Mouse (Mus musculus) neural tube, embryonic 15.5 days (tissue): ENCODE measurements around the gene Dnajc27. TPM values are rescaled to one million over a fixed set of nuclear protein-coding genes. Genes with fewer than 3 reads are reported as not detected.

Experiments
- ATAC-seq: fragments of 200-750 bp; cut with Nextera tagmentation; 2 replicates; pipeline ENCODE4 v1.8.0; 2017; ENCODE audit warnings: mild to moderate bottlenecking, moderate TSS enrichment, moderate library complexity; ENCODE audit not compliant: low FRiP score
- H3K27ac ChIP-seq: fragments of 300-500 bp; sonication (generic); replicated peaks from 2 replicates; pipeline ENCODE4 v1.5.1; 2015; ENCODE audit warnings: mild to moderate bottlenecking, inconsistent platforms
- H3K27me3 ChIP-seq: fragments of 300-500 bp; sonication (generic); replicated peaks from 2 replicates; pipeline ENCODE4 v1.6.1; 2015; ENCODE audit warnings: inconsistent platforms
- H3K36me3 ChIP-seq: fragments of 300-500 bp; sonication (generic); 2 replicates; pipeline ENCODE4 v1.6.1; 2015; ENCODE audit warnings: inconsistent platforms
- H3K4me1 ChIP-seq: fragments of 300-500 bp; sonication (generic); 2 replicates; pipeline ENCODE4 v1.6.1; 2015; ENCODE audit warnings: inconsistent platforms
- H3K4me2 ChIP-seq: fragments of 300-500 bp; sonication (generic); 2 replicates; pipeline ENCODE4 v1.6.1; 2015; ENCODE audit warnings: inconsistent platforms, mild to moderate bottlenecking, moderate library complexity
- H3K4me3 ChIP-seq: fragments of 300-500 bp; sonication (generic); replicated peaks from 2 replicates; pipeline ENCODE4 v1.5.1; 2015; ENCODE audit warnings: mild to moderate bottlenecking, inconsistent platforms
- H3K9ac ChIP-seq: fragments of 300-500 bp; sonication (generic); replicated peaks from 2 replicates; pipeline ENCODE4 v1.6.1; 2015; ENCODE audit warnings: mild to moderate bottlenecking, inconsistent platforms
- H3K9me3 ChIP-seq: fragments of 300-500 bp; sonication (generic); replicated peaks from 2 replicates; pipeline ENCODE4 v1.6.1; 2016; ENCODE audit warnings: inconsistent platforms
- WGBS: fragments of 180-500 bp; shearing (Covaris S2); methylation state at CpG from one replicate; pipeline ENCODE4 v1.1.7; 2015; ENCODE audit warnings: mixed read lengths; 5-methylcytosine and 5-hydroxymethylcytosine counted together
- polyA plus RNA-seq: library from polyadenylated mRNA; unstranded; fragments of >200 nt; fragmentation: Nextera tagmentation; extraction: Ambion mirVana; gene quantifications from 2 replicates; pipeline ENCODE4 v1.2.1, GENCODE M21; 2015

Dnajc27 gene
- polyA plus RNA-seq: 20.0 and 21.3 TPM in 2 replicates

- 6% methylated on average over 59 of the region's 59 CpGs for WGBS
- H3K9ac ChIP-seq: peak within 1 kb of the TSS; percentile 68
- H3K4me2 ChIP-seq: peak within 1 kb of the TSS; percentile 58
- peak; percentile 96 for ATAC-seq
- no peaks in the 10 kb centered on the region for H3K27me3 ChIP-seq
- H3K9me3 ChIP-seq: no peaks in the 10 kb centered on the region
- peak within 1 kb of the TSS; percentile 98 for H3K27ac ChIP-seq
- peaks cover 22% of the 10 kb centered on the region for H3K4me1 ChIP-seq
- H3K36me3 ChIP-seq: peaks cover 8% of the 10 kb centered on the region
- H3K4me3 ChIP-seq: peak within 1 kb of the TSS; percentile 62
Measured at GRCm38 (mm10) chr12:4082132-4083001, at the start of gene Dnajc27. Gene Dnajc27, plus strand, starts transcription at chr12:4082583.

DNA sequence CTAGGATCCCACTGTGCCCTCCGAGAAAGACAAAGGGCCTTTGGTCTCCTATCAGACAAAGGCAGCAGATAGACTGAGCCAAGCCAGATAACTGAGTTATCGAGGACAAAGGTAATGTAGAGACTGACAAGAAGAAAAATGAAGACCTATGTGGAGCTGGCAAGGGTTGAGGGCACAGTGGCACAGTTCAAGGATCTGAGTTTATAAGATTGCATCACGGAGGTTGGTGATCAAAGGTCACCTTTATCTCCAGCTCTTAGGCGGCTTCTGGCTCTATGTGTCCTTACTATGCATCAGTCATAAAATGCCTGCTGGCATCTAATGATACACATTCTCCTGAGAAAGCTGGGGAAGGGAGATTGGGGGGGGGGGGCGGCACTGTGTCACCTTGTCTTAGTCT, 46.2 kb upstream of the Dnajc27 start:
- H3K9me3 ChIP-seq: no peaks in the 10 kb centered on the region
- no peak overlapping the region for H3K4me3 ChIP-seq
- no peak for ATAC-seq
- H3K9ac ChIP-seq: no peak overlapping the region
- peaks cover 34% of the 10 kb centered on the region for H3K4me1 ChIP-seq
- H3K27me3 ChIP-seq: no peaks in the 10 kb centered on the region
- 88% methylated on average over 5 of the region's 5 CpGs for WGBS
- H3K36me3 ChIP-seq: 0 out of 2 replicates have a peak, but pooled peaks cover 4% of the 10 kb centered on the region
- H3K27ac ChIP-seq: no peak overlapping the region
- H3K4me2 ChIP-seq: peak overlapping the region; percentile 71

DNA sequence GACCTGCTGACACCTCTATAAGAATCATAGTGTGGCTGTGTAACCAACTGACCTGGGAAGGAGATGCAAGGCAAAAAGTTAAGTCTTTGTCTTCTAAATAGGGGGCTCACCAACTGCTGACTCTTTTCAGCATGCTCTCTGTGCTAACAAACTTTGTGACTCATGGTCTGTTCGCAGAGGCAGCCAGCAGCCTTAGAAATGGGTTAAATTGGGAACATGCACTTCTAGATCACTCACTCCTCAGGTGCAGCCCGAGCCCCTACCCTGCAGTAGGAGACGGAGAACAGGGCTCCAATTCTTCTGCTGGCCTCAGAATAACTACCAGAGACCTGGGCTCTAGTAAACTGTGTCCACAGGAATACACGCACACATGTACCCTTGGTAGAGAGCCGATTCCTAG, 44.9 kb upstream of the Dnajc27 start:
- H3K27ac ChIP-seq: peak overlapping the region; percentile 84
- H3K36me3 ChIP-seq: 0 out of 2 replicates have a peak, but pooled peaks cover 4% of the 10 kb centered on the region
- 0 out of 2 replicates have a peak, but pooled peaks have one; percentile 2 for ATAC-seq
- H3K4me2 ChIP-seq: peak overlapping the region; percentile 71
- peak overlapping the region; percentile 91 for H3K4me3 ChIP-seq
- no peaks in the 10 kb centered on the region for H3K27me3 ChIP-seq
- H3K9ac ChIP-seq: peak overlapping the region; percentile 73
- WGBS: 18% methylated on average over 5 of the region's 5 CpGs
- peaks cover 34% of the 10 kb centered on the region for H3K4me1 ChIP-seq
- no peaks in the 10 kb centered on the region for H3K9me3 ChIP-seq

GRCm38 (mm10) chr12:4038061-4039041, 44.0 kb upstream of the Dnajc27 start, which contains the start of gene Efr3b:
Gene Efr3b, minus strand, starts transcription at chr12:4038915.
- peak; percentile 95 for ATAC-seq
- H3K4me2 ChIP-seq: peak within 1 kb of the TSS; percentile 71
- peak within 1 kb of the TSS; percentile 73 for H3K9ac ChIP-seq
- H3K9me3 ChIP-seq: no peaks in the 10 kb centered on the region
- H3K27me3 ChIP-seq: no peaks in the 10 kb centered on the region
- H3K4me3 ChIP-seq: peak within 1 kb of the TSS; percentile 91
- peaks cover 34% of the 10 kb centered on the region for H3K4me1 ChIP-seq
- 0 out of 2 replicates have a peak, but pooled peaks cover 4% of the 10 kb centered on the region for H3K36me3 ChIP-seq
- under 1% methylated on average over 71 of the region's 78 CpGs for WGBS
- peak within 1 kb of the TSS; percentile 84 for H3K27ac ChIP-seq

DNA sequence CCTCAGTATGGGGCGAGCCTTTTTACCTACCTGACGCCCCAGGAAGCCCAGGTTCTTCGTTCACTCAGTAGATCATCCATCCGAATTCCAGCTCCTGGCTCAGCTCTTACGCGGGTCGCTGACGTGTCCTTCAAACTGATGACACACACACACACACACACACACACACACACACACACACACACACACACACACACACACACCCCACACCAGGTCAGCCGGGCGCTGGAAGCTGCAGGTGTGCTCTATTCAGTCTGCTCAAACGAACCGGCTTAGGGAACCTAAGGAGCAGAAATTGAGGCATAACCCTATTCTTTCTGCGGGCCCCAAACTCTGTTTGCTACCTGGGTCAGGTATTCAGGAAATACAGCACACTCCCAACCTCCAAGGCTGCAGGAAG, 43.3 kb upstream of the Dnajc27 start:
- Histone ChIP-seq H3K36me3 (0 out of 2 replicates have a peak, but pooled peaks cover 4% of the 10 kb centered on the region), H3K27ac (peak overlapping the region; percentile 84), H3K9ac (peak overlapping the region; percentile 73), H3K9me3 (no peaks in the 10 kb centered on the region), H3K27me3 (no peaks in the 10 kb centered on the region), H3K4me3 (peak overlapping the region; percentile 91), H3K4me2 (peak overlapping the region; percentile 71), H3K4me1 (peaks cover 34% of the 10 kb centered on the region)
- WGBS: under 1% methylated on average over 13 of the region's 13 CpGs
- ATAC-seq: no peak

GRCm38 (mm10) chr12:4042411-4042810, 40.0 kb upstream of the Dnajc27 start:
- H3K9ac ChIP-seq: no peak overlapping the region
- whole genome bisulfite sequencing: 87% methylated on average over 5 of the region's 5 CpGs
- H3K4me1 ChIP-seq: peaks cover 13% of the 10 kb centered on the region
- H3K27ac ChIP-seq: no peak overlapping the region
- H3K27me3 ChIP-seq: no peaks in the 10 kb centered on the region
- no peak for ATAC-seq
- no peaks in the 10 kb centered on the region for H3K36me3 ChIP-seq
- H3K9me3 ChIP-seq: no peaks in the 10 kb centered on the region
- no peak overlapping the region for H3K4me3 ChIP-seq
- no peak overlapping the region for H3K4me2 ChIP-seq

DNA sequence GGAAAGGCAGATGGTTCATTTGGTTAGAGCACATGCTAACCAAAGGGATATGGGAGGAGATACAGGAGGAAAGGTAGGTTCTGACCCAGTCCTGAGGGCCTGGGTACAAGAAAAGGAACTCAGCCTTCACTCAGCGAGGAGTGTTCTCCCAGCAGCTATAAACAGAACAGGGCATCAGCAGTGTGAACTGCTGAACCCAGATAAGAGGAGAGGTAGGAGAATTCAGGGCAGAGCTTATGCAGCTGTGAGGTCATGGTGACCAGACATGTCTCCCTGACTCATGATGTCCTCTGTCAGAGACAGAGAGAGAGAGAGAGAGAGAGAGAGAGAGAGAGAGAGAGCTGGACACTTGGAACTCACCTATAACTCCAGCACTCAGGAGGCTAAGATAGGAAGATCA, 36.4 kb upstream of the Dnajc27 start:
- Histone ChIP-seq H3K27ac (no peak overlapping the region), H3K4me3 (no peak overlapping the region), H3K36me3 (no peaks in the 10 kb centered on the region), H3K9me3 (no peaks in the 10 kb centered on the region), H3K9ac (no peak overlapping the region), H3K4me1 (no peaks in the 10 kb centered on the region), H3K27me3 (no peaks in the 10 kb centered on the region), H3K4me2 (no peak overlapping the region)
- 86% methylated on average over 1 of the region's 1 CpGs for WGBS
- ATAC-seq: no peak

DNA sequence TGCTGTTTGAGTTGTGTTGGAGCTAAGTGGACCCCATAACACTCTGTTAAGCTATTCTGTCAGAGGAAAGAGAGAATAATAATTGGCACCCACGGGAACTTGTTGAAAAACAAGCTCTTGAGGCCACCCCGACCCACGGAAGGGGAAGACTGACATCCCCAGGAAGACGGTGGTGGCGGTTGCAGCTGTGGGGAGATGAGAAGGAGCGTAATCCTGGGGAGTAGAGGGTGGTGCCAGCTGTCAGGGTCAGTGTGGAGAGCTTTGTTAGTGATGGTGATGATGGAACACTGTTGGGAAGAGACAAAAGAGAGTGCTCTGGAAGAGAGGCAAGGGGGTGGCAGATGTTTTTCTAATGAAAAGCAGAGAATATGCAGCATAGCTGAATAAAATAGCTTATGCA, 34.4 kb upstream of the Dnajc27 start:
- H3K4me3 ChIP-seq: no peak overlapping the region
- ATAC-seq: no peak
- no peak overlapping the region for H3K27ac ChIP-seq
- H3K4me2 ChIP-seq: no peak overlapping the region
- H3K27me3 ChIP-seq: no peaks in the 10 kb centered on the region
- 57% methylated on average over 6 of the region's 6 CpGs for WGBS
- no peaks in the 10 kb centered on the region for H3K36me3 ChIP-seq
- H3K9me3 ChIP-seq: no peaks in the 10 kb centered on the region
- H3K4me1 ChIP-seq: no peaks in the 10 kb centered on the region
- H3K9ac ChIP-seq: no peak overlapping the region

GRCm38 (mm10) chr12:4050861-4051425, 31.4 kb upstream of the Dnajc27 start:
- no peak overlapping the region for H3K27ac ChIP-seq
- H3K4me2 ChIP-seq: no peak overlapping the region
- H3K36me3 ChIP-seq: no peaks in the 10 kb centered on the region
- 66% methylated on average over 9 of the region's 9 CpGs for WGBS
- no peak overlapping the region for H3K4me3 ChIP-seq
- ATAC-seq: no peak
- no peaks in the 10 kb centered on the region for H3K27me3 ChIP-seq
- H3K4me1 ChIP-seq: no peaks in the 10 kb centered on the region
- no peaks in the 10 kb centered on the region for H3K9me3 ChIP-seq
- no peak overlapping the region for H3K9ac ChIP-seq

- no peak for ATAC-seq
- Histone ChIP-seq H3K4me3 (no peak overlapping the region), H3K27me3 (no peaks in the 10 kb centered on the region), H3K36me3 (no peaks in the 10 kb centered on the region), H3K9me3 (no peaks in the 10 kb centered on the region), H3K4me2 (no peak overlapping the region), H3K9ac (no peak overlapping the region), H3K27ac (no peak overlapping the region), H3K4me1 (no peaks in the 10 kb centered on the region)
- 89% methylated on average over 3 of the region's 3 CpGs for WGBS
Measured at GRCm38 (mm10) chr12:4053643-4054042, 28.7 kb upstream of the Dnajc27 start.

GRCm38 (mm10) chr12:4054845-4055244, 27.5 kb upstream of the Dnajc27 start:
- Histone ChIP-seq H3K4me2 (no peak overlapping the region), H3K27ac (no peak overlapping the region), H3K4me3 (no peak overlapping the region), H3K36me3 (no peaks in the 10 kb centered on the region), H3K9me3 (no peaks in the 10 kb centered on the region), H3K4me1 (no peaks in the 10 kb centered on the region), H3K9ac (no peak overlapping the region), H3K27me3 (no peaks in the 10 kb centered on the region)
- no peak for ATAC-seq
- 43% methylated on average over 4 of the region's 4 CpGs for WGBS
